Mouse (Mus musculus) left cerebral cortex, postnatal 25 days (tissue): ENCODE measurements around the gene Sema3b. TPM values are rescaled to one million over a fixed set of nuclear protein-coding genes. Genes with fewer than 3 reads are reported as not detected.

Experiments used
- DNase-seq, 2 experiments: peaks; one replicate each; pipeline ENCODE4 v3.0.0; 2022; ENCODE audit warnings: low spot score in 2 of 2, mixed read lengths in 1 of 2
- intact Hi-C: fragments of 180-260 bp; cut with DNase I; formaldehyde crosslinking; loops from one replicate; pipeline ENCODE4 v1.15.1; 2025
- total RNA-seq, 2 experiments: library from RNA; stranded (reverse); gene quantifications; 2 replicates each; pipeline ENCODE4 v1.2.3; 2021

Sema3b gene
- total RNA-seq, 2 experiments from 2014 or later, result 3.4 to 3.5 TPM

- intact Hi-C loops, result no loop called here
- no peak for DNase-seq
These were observed 25.6 kb upstream of the Sema3b start for GRCm38 (mm10) chr9:107634406-107635278.

- intact Hi-C loops, result no loop called here
- DNase-seq, result no peak
These were observed 24.8 kb upstream of the Sema3b start for GRCm38 (mm10) chr9:107633661-107634405.

- DNase-seq, result peak; percentile 82 to 84
- intact Hi-C loops, result no loop called here
These were observed 24.1 kb upstream of the Sema3b start for GRCm38 (mm10) chr9:107633091-107633660.

- intact Hi-C loops, result no loop called here
These were observed 23.4 kb upstream of the Sema3b start for GRCm38 (mm10) chr9:107632478-107632877.

GRCm38 (mm10) chr9:107631861-107632260 lies 22.8 kb upstream of the Sema3b start:
- intact Hi-C loops, result no loop called here
- no peak for DNase-seq

More at GRCm38 (mm10) chr9:107632478-107632877, 23.4 kb upstream of the Sema3b start:
- no peak for DNase-seq

- no peak for DNase-seq
- intact Hi-C loops, result no loop called here
These were observed 22.3 kb upstream of the Sema3b start for GRCm38 (mm10) chr9:107631311-107631826.

GRCm38 (mm10) chr9:107630576-107630975 lies 21.5 kb upstream of the Sema3b start:
- intact Hi-C loops, result no loop called here
- DNase-seq, result peak in 1 of 2 experiments; percentile 57

- intact Hi-C loops, result no loop called here
- peak in 1 of 2 experiments; percentile 48 for DNase-seq
These were observed 20.9 kb upstream of the Sema3b start for GRCm38 (mm10) chr9:107629901-107630425.

- intact Hi-C loops, result no loop called here
- no peak for DNase-seq
These were observed 20.3 kb upstream of the Sema3b start for GRCm38 (mm10) chr9:107629411-107629730.

GRCm38 (mm10) chr9:107628721-107629410 lies 19.8 kb upstream of the Sema3b start:
- DNase-seq, result no peak
- intact Hi-C loops, result no loop called here

- intact Hi-C loops, result no loop called here
- no peak for DNase-seq
These were observed 18.6 kb upstream of the Sema3b start for GRCm38 (mm10) chr9:107627387-107628255.

- intact Hi-C loops, result loop anchor here (1.0 kb wide), 1 partner anchor 17 kb away; no protein-coding TSS in a partner anchor
- DNase-seq, result peak; percentile 67 to 74
These were observed 17.8 kb upstream of the Sema3b start for GRCm38 (mm10) chr9:107626844-107627277.

GRCm38 (mm10) chr9:107626158-107626843 lies 17.3 kb upstream of the Sema3b start:
- intact Hi-C loops, result loop anchor here (1.0 kb wide), 1 partner anchor 18 kb away; no protein-coding TSS in a partner anchor
- DNase-seq, result no peak

- intact Hi-C loops, result loop anchor here (1.0 kb wide), 1 partner anchor 19 kb away; no protein-coding TSS in a partner anchor
- DNase-seq, result no peak
These were observed 16.5 kb upstream of the Sema3b start for GRCm38 (mm10) chr9:107625351-107626128.

GRCm38 (mm10) chr9:107624951-107625350 lies 15.9 kb upstream of the Sema3b start:
- intact Hi-C loops, result no loop called here

GRCm38 (mm10) chr9:107624539-107624938 lies 15.5 kb upstream of the Sema3b start:
- no peak for DNase-seq
- intact Hi-C loops, result no loop called here

More at GRCm38 (mm10) chr9:107624951-107625350, 15.9 kb upstream of the Sema3b start:
- DNase-seq, result no peak

GRCm38 (mm10) chr9:107620954-107621353 lies 11.9 kb upstream of the Sema3b start:
- DNase-seq, result no peak
- intact Hi-C loops, result no loop called here
